Mouse (Mus musculus) megakaryocyte, adult 5-6 weeks (primary cell): Measurements from ENCODE around the gene Dcbld1. TPM values are rescaled to one million over a fixed set of nuclear protein-coding genes. Genes with fewer than 3 reads are reported as not detected.
"Not testable (repeated sequence)": the region's sequence is repeated elsewhere in the genome, so short reads cannot be mapped to it uniquely, and the experiment has no call there.

ENCODE experiments used
- ATAC-seq: 2 replicates; pipeline ENCODE4 v1.8.0; 2016; ENCODE audit warnings: mild to moderate bottlenecking, inconsistent platforms; ENCODE audit not compliant: poor library complexity, severe bottlenecking
- total RNA-seq, 2 experiments: library from RNA; stranded (forward) in 1 of 2; stranded (reverse) in 1 of 2; fragments of 153-499, 151-499 nt in 1 of 2; fragments of 221-1000, 200-1000 nt in 1 of 2; gene quantifications; 2 replicates each; pipeline versions ENCODE4 v1.2.3 to v1.2.4; 2015 to 2017

Dcbld1 gene
- total RNA-seq, 2 experiments from 2014 or later: not detected

DNA sequence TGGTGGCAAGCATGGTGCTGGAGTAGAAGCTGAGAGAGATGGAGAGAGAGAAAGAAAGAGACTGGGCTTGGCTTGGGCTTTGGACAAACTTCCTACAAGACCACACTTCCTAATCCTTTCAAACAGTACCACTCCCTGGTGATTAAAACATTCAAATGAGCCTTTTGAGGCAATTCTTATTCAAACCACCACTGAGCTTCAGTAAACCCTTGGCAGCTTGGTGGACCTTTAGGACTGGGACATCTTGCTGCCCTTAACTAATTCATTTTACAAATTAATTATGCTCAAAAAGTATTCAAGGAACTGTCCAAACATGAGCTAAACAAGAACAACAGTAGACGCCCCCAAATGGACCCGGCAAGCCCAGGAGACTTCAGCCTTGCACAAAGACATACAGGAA is 62.5 kb downstream of the Dcbld1 start:
- ATAC-seq: no peak

DNA sequence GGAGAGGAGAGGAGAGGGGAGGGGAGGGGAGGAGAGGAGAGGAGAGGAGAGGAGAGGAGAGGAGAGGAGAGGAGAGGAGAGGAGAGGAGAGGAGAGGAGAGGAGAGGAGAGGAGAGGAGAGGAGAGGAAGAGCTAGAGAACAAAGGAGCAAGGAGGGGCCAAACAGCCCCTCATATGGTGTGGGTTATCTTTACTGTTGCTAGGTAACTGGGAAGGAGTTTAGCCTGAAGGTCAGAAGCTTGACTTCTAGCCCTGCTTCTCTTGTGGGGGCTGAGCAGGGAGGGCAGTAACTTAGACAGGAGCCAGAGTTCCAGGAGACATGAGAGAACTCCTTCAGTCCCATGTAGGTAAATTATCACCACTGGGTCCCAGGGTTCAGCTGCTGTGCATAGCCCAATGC is 65.1 kb downstream of the Dcbld1 start:
- ATAC-seq: not testable (repeated sequence)

GRCm38 (mm10) chr10:52301766-52302165 is 68.3 kb downstream of the Dcbld1 start:
- no peak for ATAC-seq

- no peak for ATAC-seq
Observed at GRCm38 (mm10) chr10:52302271-52302670, 68.9 kb downstream of the Dcbld1 start.

DNA sequence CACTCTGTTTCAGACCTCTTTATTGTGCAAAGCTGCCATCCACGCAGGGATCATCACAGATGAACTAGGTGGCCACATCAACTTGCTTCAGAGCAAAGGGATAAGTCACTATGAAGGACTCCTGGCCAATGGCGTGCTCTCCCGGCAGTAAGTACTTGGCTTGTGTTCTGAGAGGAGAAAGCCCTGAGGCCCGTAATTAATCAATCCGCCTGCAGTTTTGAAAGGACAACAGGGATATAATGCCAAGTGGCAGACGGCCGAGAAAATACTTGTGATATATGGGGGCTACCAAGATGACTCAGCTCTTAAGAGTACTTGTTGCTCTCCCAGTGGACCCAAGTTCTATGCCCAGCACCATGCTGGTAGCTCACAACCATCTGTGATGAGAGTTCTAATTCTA is 71.2 kb downstream of the Dcbld1 start:
- no peak for ATAC-seq

GRCm38 (mm10) chr10:52309196-52309595 is 75.8 kb downstream of the Dcbld1 start:
- no peak for ATAC-seq

- ATAC-seq: no peak
Observed at GRCm38 (mm10) chr10:52319506-52320286, 86.3 kb downstream of the Dcbld1 start.

DNA sequence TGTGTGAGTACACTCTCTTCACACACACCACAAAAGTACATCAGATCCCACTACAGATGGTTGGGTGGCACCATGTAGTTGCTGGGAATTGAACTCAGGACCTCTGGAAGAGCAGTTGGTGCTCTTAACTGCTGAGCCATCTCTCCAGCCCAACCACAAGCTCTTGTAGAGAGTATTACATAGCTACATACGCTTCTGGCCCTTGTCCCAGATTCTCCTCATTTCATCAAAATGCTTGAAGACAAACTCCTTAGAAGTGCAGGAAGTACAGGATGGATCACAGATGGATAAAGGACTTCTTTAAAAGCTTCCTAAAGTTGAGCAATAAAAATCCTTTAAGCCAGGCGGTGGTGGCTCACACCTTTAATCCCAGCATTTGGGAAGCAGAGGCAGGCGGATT is 88.5 kb downstream of the Dcbld1 start:
- ATAC-seq: no peak

- ATAC-seq: 0 out of 2 replicates have a peak, but pooled peaks have one; percentile 43
Observed at GRCm38 (mm10) chr10:52331007-52331406, 97.6 kb downstream of the Dcbld1 start.

DNA sequence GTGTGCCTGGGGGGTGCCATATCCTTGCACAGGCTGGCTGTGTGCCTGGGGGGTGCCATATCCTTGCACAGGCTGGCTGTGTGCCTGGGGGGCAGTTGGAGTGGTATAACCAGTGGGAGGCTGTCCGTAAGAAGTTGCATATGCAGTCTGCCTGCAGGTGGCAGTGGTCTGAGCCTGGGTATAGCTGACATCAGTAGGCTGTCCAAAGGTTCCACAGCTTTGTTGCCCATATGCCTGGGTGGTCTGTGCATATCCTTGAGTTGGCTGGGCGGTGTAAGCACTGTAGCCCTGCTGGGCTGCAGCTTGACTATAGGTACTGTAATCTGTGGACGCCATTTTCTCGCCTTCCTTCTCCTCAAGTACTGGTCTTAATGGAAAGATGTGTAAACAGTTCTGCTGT is 109.9 kb downstream of the Dcbld1 start:
- ATAC-seq: not testable (repeated sequence)

DNA sequence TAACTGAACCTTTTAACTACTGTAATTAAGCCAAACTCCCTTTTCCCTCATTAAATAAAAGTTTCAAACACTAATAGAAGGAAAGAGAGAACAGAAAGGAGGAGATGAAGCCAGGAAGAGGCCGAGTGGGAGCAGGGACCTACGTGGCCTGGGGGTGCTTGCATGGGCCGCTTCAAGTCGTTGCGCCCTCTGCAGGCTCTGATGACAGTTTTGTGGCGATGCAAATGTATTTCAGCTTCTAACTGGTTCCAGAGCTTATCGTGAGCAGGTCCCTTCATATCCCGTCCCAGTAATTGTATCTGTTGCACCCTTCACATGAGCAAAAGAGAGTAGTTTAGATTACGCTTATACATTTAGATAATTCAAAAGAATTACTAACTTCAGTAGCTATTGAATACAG is 119.8 kb downstream of the Dcbld1 start:
- no peak for ATAC-seq

DNA sequence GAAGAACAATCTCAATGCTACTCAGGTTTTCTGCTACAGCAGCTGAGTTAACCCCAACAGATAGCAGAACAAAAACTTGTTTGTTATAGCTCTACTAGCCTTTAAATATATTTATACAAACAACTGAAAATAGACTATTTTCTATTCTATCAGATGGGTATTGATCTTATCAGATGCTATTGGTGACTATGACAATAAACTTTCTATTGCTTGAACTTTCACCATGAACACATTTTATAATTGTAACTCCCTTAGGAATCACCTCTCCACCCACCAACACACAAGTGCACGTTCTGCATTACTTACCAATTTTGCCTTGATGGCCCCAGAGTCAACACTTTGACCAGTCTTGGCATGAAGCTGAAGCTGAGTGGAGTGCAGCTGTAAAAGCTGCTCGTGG is 125.0 kb downstream of the Dcbld1 start, which contains the start of gene Gm26741:
Gene Gm26741 (plus strand): TSS at position 301 of the 400 bp plus-strand sequence.
- no peak for ATAC-seq

DNA sequence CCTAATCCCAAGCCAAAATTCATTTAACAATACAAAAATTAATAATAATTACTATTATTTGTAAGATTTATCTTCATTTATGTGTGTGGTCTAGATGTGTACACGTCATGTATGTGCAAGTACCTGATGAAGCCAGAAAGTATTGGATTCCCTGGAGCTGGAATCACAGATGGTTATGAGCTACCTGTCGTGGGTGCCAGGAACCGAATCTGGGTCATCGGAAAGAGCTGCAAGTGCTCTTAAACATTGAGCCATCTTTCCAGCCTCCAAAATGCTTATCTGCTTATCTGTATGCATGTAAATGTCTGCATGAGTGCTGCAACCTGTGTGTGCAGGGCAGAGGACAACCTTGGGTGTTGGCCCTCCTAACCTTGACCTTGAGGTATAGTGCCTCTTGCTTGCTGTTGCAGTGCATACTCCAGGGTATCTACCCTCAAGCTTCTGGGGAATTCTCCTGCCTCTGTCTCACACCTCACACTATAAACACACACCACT is 126.9 kb downstream of the Dcbld1 start:
- no peak for ATAC-seq

- no peak for ATAC-seq
Observed at GRCm38 (mm10) chr10:52360862-52361609, 127.6 kb downstream of the Dcbld1 start.

- ATAC-seq: no peak
Observed at GRCm38 (mm10) chr10:52368376-52368775, 135.0 kb downstream of the Dcbld1 start.

Other genes starting within 250 kb of the Dcbld1 start
- not detected in 2 replicates for gene Vgll2, start 211.1 kb upstream of the Dcbld1 start, total RNA-seq (2015)
- not detected in 2 replicates for gene Vgll2, start 211.1 kb upstream of the Dcbld1 start, total RNA-seq (2017)
- gene Ros1, start 38.4 kb upstream of the Dcbld1 start, total RNA-seq (2015): not detected in 2 replicates
- gene Ros1, start 38.4 kb upstream of the Dcbld1 start, total RNA-seq (2017): not detected in 2 replicates
- not detected in 2 replicates for gene Gm26741, start 125.1 kb downstream of the Dcbld1 start, total RNA-seq (2015)
- not detected in 2 replicates for gene Gm26741, start 125.1 kb downstream of the Dcbld1 start, total RNA-seq (2017)
- gene Gopc, start 148.5 kb downstream of the Dcbld1 start, total RNA-seq (2015): 15.8 and 17.0 TPM in 2 replicates
- gene Gopc, start 148.5 kb downstream of the Dcbld1 start, total RNA-seq (2017): 17.4 and 19.8 TPM in 2 replicates
- gene Nepn, start 155.4 kb downstream of the Dcbld1 start, total RNA-seq (2015): not detected in 2 replicates
- gene Nepn, start 155.4 kb downstream of the Dcbld1 start, total RNA-seq (2017): not detected in 2 replicates
- 22.0 and 22.7 TPM in 2 replicates for gene Nus1, start 183.9 kb downstream of the Dcbld1 start, total RNA-seq (2015)
- 18.7 and 19.6 TPM in 2 replicates for gene Nus1, start 183.9 kb downstream of the Dcbld1 start, total RNA-seq (2017)